Mouse (Mus musculus) midbrain, embryonic 10.5 days (tissue): Measurements from ENCODE around the gene Tpr. TPM values are rescaled to one million over a fixed set of nuclear protein-coding genes. Genes with fewer than 3 reads are reported as not detected.

Source experiments
- DNase-seq: peaks from one replicate; pipeline ENCODE4 v3.0.0-alpha.2; 2017; ENCODE audit warnings: low spot score
- H3K27ac ChIP-seq: fragments of 300-500 bp; sonication (generic); replicated peaks from 2 replicates; pipeline ENCODE4 v1.5.1; 2016; ENCODE audit warnings: mild to moderate bottlenecking
- H3K27me3 ChIP-seq: fragments of 300-500 bp; sonication (generic); 2 replicates; pipeline ENCODE4 v1.6.1; 2016; ENCODE audit warnings: low read depth, mild to moderate bottlenecking; ENCODE audit not compliant: poor library complexity, severe bottlenecking
- H3K36me3 ChIP-seq: fragments of 300-500 bp; sonication (generic); 2 replicates; pipeline ENCODE4 v1.6.1; 2016; ENCODE audit warnings: mild to moderate bottlenecking, moderate library complexity
- H3K4me1 ChIP-seq: fragments of 300-500 bp; sonication (generic); 2 replicates; pipeline ENCODE4 v1.6.1; 2016
- H3K4me3 ChIP-seq: fragments of 300-500 bp; sonication (generic); 2 replicates; pipeline ENCODE4 v1.5.1; 2016; ENCODE audit warnings: mild to moderate bottlenecking, moderate library complexity
- H3K9me3 ChIP-seq: fragments of 300-500 bp; sonication (generic); replicated peaks from 2 replicates; pipeline ENCODE4 v1.6.1; 2016; ENCODE audit warnings: mild to moderate bottlenecking
- WGBS: fragments of 180-500 bp; shearing (Covaris S2); methylation state at CpG from one replicate; pipeline ENCODE4 v1.1.7; 2016; 5-methylcytosine and 5-hydroxymethylcytosine counted together
- polyA plus RNA-seq: library from polyadenylated mRNA; unstranded; fragments of >200 nt; fragmentation: Nextera tagmentation; extraction: Ambion mirVana; gene quantifications from 2 replicates; pipeline ENCODE4 v1.2.1, GENCODE M21; 2016

The Tpr gene
- polyA plus RNA-seq, 1 experiment from 2014 or later = 170 TPM

GRCm38 (mm10) chr1:150466132-150466531, 73.5 kb downstream of the Tpr start, which contains the start of gene Prg4:
Gene Prg4, minus strand, starts transcription at chr1:150466165.
- no peak for DNase-seq
- 91% methylated on average over 3 of the region's 3 CpGs for WGBS
- Histone ChIP-seq H3K36me3 (no peaks in the 10 kb centered on the region), H3K9me3 (no peaks in the 10 kb centered on the region), H3K27me3 (no peaks in the 10 kb centered on the region), H3K27ac (no peak within 1 kb of the TSS), H3K4me1 (no peaks in the 10 kb centered on the region), H3K4me3 (no peak within 1 kb of the TSS)

GRCm38 (mm10) chr1:150469992-150470391, 77.4 kb downstream of the Tpr start:
- Histone ChIP-seq H3K36me3 (no peaks in the 10 kb centered on the region), H3K4me3 (no peak overlapping the region), H3K27ac (no peak overlapping the region), H3K4me1 (no peaks in the 10 kb centered on the region), H3K9me3 (peaks cover 11% of the 10 kb centered on the region; the same call in 1 of the 2 replicates), H3K27me3 (no peaks in the 10 kb centered on the region)
- WGBS = 94% methylated on average over 3 of the region's 3 CpGs
- DNase-seq = no peak

- peaks cover 11% of the 10 kb centered on the region; the same call in 1 of the 2 replicates for H3K9me3 ChIP-seq
- H3K4me3 ChIP-seq = no peak overlapping the region
- no peaks in the 10 kb centered on the region for H3K4me1 ChIP-seq
- DNase-seq = no peak
- H3K27me3 ChIP-seq = no peaks in the 10 kb centered on the region
- 87% methylated on average over 7 of the region's 7 CpGs for whole genome bisulfite sequencing
- H3K27ac ChIP-seq = no peak overlapping the region
- H3K36me3 ChIP-seq = no peaks in the 10 kb centered on the region
Measured at GRCm38 (mm10) chr1:150472525-150472924, 79.9 kb downstream of the Tpr start.

- no peak for DNase-seq
- no peaks in the 10 kb centered on the region for H3K36me3 ChIP-seq
- H3K9me3 ChIP-seq = peaks cover 7% of the 10 kb centered on the region; the same call in 1 of the 2 replicates
- no peak overlapping the region for H3K4me3 ChIP-seq
- no peaks in the 10 kb centered on the region for H3K27me3 ChIP-seq
- no peaks in the 10 kb centered on the region for H3K4me1 ChIP-seq
- whole genome bisulfite sequencing = 76% methylated on average over 5 of the region's 5 CpGs
- no peak overlapping the region for H3K27ac ChIP-seq
Measured at GRCm38 (mm10) chr1:150480674-150481073, 88.0 kb downstream of the Tpr start.

- no peaks in the 10 kb centered on the region for H3K36me3 ChIP-seq
- DNase-seq = no peak
- H3K27ac ChIP-seq = no peak overlapping the region
- no peaks in the 10 kb centered on the region for H3K27me3 ChIP-seq
- no peaks in the 10 kb centered on the region for H3K4me1 ChIP-seq
- no peak overlapping the region for H3K4me3 ChIP-seq
- 95% methylated on average over 2 of the region's 2 CpGs for WGBS
- H3K9me3 ChIP-seq = no peaks in the 10 kb centered on the region
Measured at GRCm38 (mm10) chr1:150489148-150489547, 96.5 kb downstream of the Tpr start.

GRCm38 (mm10) chr1:150496626-150497302, 104.1 kb downstream of the Tpr start:
- no peaks in the 10 kb centered on the region for H3K4me1 ChIP-seq
- no peaks in the 10 kb centered on the region for H3K36me3 ChIP-seq
- no peak overlapping the region for H3K4me3 ChIP-seq
- H3K9me3 ChIP-seq = peaks cover 9% of the 10 kb centered on the region; the same call in 1 of the 2 replicates
- no peak overlapping the region for H3K27ac ChIP-seq
- WGBS = 82% methylated on average over 6 of the region's 6 CpGs
- no peaks in the 10 kb centered on the region for H3K27me3 ChIP-seq
- no peak for DNase-seq

- DNase-seq = no peak
- Histone ChIP-seq H3K4me1 (no peaks in the 10 kb centered on the region), H3K9me3 (peaks cover 9% of the 10 kb centered on the region; the same call in 1 of the 2 replicates), H3K27me3 (no peaks in the 10 kb centered on the region), H3K4me3 (no peak overlapping the region), H3K36me3 (no peaks in the 10 kb centered on the region), H3K27ac (no peak overlapping the region)
- whole genome bisulfite sequencing = 79% methylated on average over 2 of the region's 2 CpGs
Measured at GRCm38 (mm10) chr1:150497690-150498089, 105.1 kb downstream of the Tpr start.

- no peaks in the 10 kb centered on the region for H3K4me1 ChIP-seq
- DNase-seq = no peak
- no peaks in the 10 kb centered on the region for H3K27me3 ChIP-seq
- WGBS = 89% methylated on average over 2 of the region's 2 CpGs
- H3K36me3 ChIP-seq = no peaks in the 10 kb centered on the region
- H3K4me3 ChIP-seq = no peak overlapping the region
- H3K9me3 ChIP-seq = peaks cover 9% of the 10 kb centered on the region; the same call in 1 of the 2 replicates
- H3K27ac ChIP-seq = no peak overlapping the region
Measured at GRCm38 (mm10) chr1:150498177-150498576, 105.5 kb downstream of the Tpr start.

Other genes with a start within 250 kb of the Tpr start
- gene Pdc, start 73.4 kb upstream of the Tpr start, polyA plus RNA-seq = not detected in 2 replicates
- 30.5 and 31.3 TPM in 2 replicates for gene Odr4, start 242 bp downstream of the Tpr start, polyA plus RNA-seq
- gene Prg4, start 73.3 kb downstream of the Tpr start, polyA plus RNA-seq = 0.37 and 0.53 TPM in 2 replicates